Mouse (Mus musculus) kidney, adult 11 months (tissue): ENCODE results near the gene Lrrk2.
"Not testable (repeated sequence)": the region's sequence is repeated elsewhere in the genome, so short reads cannot be mapped to it uniquely, and the experiment has no call there.

Experiments
- DNase-seq: peaks from one replicate; pipeline ENCODE4 v3.0.0; 2022

The Lrrk2 gene

GRCm38 (mm10) chr15:91693051-91693450 lies 20.1 kb downstream of the Lrrk2 start:
- no peak for DNase-seq

- no peak for DNase-seq
Observed at GRCm38 (mm10) chr15:91693856-91694255, 20.9 kb downstream of the Lrrk2 start.

- peak; percentile 58 for DNase-seq
Observed at GRCm38 (mm10) chr15:91700841-91701240, 27.9 kb downstream of the Lrrk2 start.

- DNase-seq = peak; percentile 56
Observed at GRCm38 (mm10) chr15:91702991-91703715, 30.2 kb downstream of the Lrrk2 start.

- peak; percentile 64 for DNase-seq
Observed at GRCm38 (mm10) chr15:91704091-91704490, 31.1 kb downstream of the Lrrk2 start.

GRCm38 (mm10) chr15:91709207-91710130 lies 36.5 kb downstream of the Lrrk2 start:
- no peak for DNase-seq

GRCm38 (mm10) chr15:91735216-91735922 lies 62.4 kb downstream of the Lrrk2 start:
- no peak for DNase-seq

- no peak for DNase-seq
Observed at GRCm38 (mm10) chr15:91736791-91737533, 64.0 kb downstream of the Lrrk2 start.

- no peak for DNase-seq
Observed at GRCm38 (mm10) chr15:91738808-91739207, 65.8 kb downstream of the Lrrk2 start.

- DNase-seq = no peak
Observed at GRCm38 (mm10) chr15:91745501-91745900, 72.5 kb downstream of the Lrrk2 start.

GRCm38 (mm10) chr15:91752111-91752510 lies 79.1 kb downstream of the Lrrk2 start:
- no peak for DNase-seq

- DNase-seq = no peak
Observed at GRCm38 (mm10) chr15:91753378-91754080, 80.6 kb downstream of the Lrrk2 start.

- no peak for DNase-seq
Observed at GRCm38 (mm10) chr15:91754546-91754945, 81.6 kb downstream of the Lrrk2 start.

GRCm38 (mm10) chr15:91755756-91756155 lies 82.8 kb downstream of the Lrrk2 start:
- DNase-seq = no peak

GRCm38 (mm10) chr15:91772041-91772440 lies 99.1 kb downstream of the Lrrk2 start:
- no peak for DNase-seq

- DNase-seq = no peak
Observed at GRCm38 (mm10) chr15:91779166-91779565, 106.2 kb downstream of the Lrrk2 start.

GRCm38 (mm10) chr15:91781172-91781571 lies 108.2 kb downstream of the Lrrk2 start:
- DNase-seq = no peak

- DNase-seq = no peak
Observed at GRCm38 (mm10) chr15:91788338-91788737, 115.4 kb downstream of the Lrrk2 start.

- DNase-seq = no peak
Observed at GRCm38 (mm10) chr15:91806463-91806862, 133.5 kb downstream of the Lrrk2 start.

GRCm38 (mm10) chr15:91835319-91835718 lies 162.3 kb downstream of the Lrrk2 start:
- no peak for DNase-seq

GRCm38 (mm10) chr15:91837965-91838364 lies 165.0 kb downstream of the Lrrk2 start, which contains the start of gene Smgc:
Smgc (plus strand) TSS chr15:91838265.
- DNase-seq = no peak

GRCm38 (mm10) chr15:91864130-91864529 lies 191.2 kb downstream of the Lrrk2 start:
- DNase-seq = not testable (repeated sequence)
